Mouse (Mus musculus) liver, embryonic 11.5 days (tissue): ENCODE data around the gene Arl1. TPM values are rescaled to one million over a fixed set of nuclear protein-coding genes. Genes with fewer than 3 reads are reported as not detected.
"Not testable (repeated sequence)": the region's sequence is repeated elsewhere in the genome, so short reads cannot be mapped to it uniquely, and the experiment has no call there.

Experiments
- ATAC-seq: fragments of 200-750 bp; cut with Nextera tagmentation; replicated peaks from 2 replicates; pipeline ENCODE4 v1.8.0; 2017; ENCODE audit warnings: moderate number of reproducible peaks, mild to moderate bottlenecking, moderate TSS enrichment, moderate library complexity; ENCODE audit not compliant: low FRiP score
- DNase-seq: peaks from one replicate; pipeline ENCODE4 v3.0.0-alpha.2; 2017; ENCODE audit warnings: low spot score
- H3K27ac ChIP-seq: fragments of 300-500 bp; sonication (generic); 2 replicates; pipeline ENCODE4 v1.5.1; 2014; ENCODE audit warnings: mild to moderate bottlenecking, low read depth, low read length, control low read depth
- H3K27me3 ChIP-seq: fragments of 300-500 bp; sonication (generic); replicated peaks from 2 replicates; pipeline ENCODE4 v1.6.1; 2014; ENCODE audit warnings: low read length, mixed read lengths; ENCODE audit not compliant: control insufficient read depth, insufficient read depth
- H3K36me3 ChIP-seq: fragments of 300-500 bp; sonication (generic); 2 replicates; pipeline ENCODE4 v1.6.1; 2014; ENCODE audit warnings: mild to moderate bottlenecking, low read length, moderate library complexity, mixed read lengths; ENCODE audit not compliant: control insufficient read depth, insufficient read depth
- H3K4me1 ChIP-seq: fragments of 300-500 bp; sonication (generic); replicated peaks from 2 replicates; pipeline ENCODE4 v1.6.1; 2014; ENCODE audit warnings: low read length, mixed read lengths; ENCODE audit not compliant: control insufficient read depth, insufficient read depth
- H3K4me2 ChIP-seq: fragments of 300-500 bp; sonication (generic); 2 replicates; pipeline ENCODE4 v1.6.1; 2014; ENCODE audit warnings: mild to moderate bottlenecking, control low read depth, moderate library complexity
- H3K4me3 ChIP-seq: fragments of 300-500 bp; sonication (generic); 2 replicates; pipeline ENCODE4 v1.5.1; 2014; ENCODE audit warnings: low read depth, low read length, control low read depth
- H3K9ac ChIP-seq: fragments of 300-500 bp; sonication (generic); 2 replicates; pipeline ENCODE4 v1.6.1; 2014; ENCODE audit warnings: low read depth, low read length, control low read depth
- H3K9me3 ChIP-seq: fragments of 300-500 bp; sonication (generic); 2 replicates; pipeline ENCODE4 v1.6.1; 2016; ENCODE audit warnings: low read length, inconsistent platforms, mixed read lengths; ENCODE audit not compliant: control insufficient read depth
- WGBS: fragments of 180-500 bp; shearing (Covaris S2); extraction: QIAGEN DNeasy Blood & Tissue Kit; methylation state at CpG from one replicate; pipeline ENCODE4 v1.1.7; 2014; 5-methylcytosine and 5-hydroxymethylcytosine counted together
- polyA plus RNA-seq: library from polyadenylated mRNA; unstranded; fragments of >200 nt; fragmentation: Nextera tagmentation; extraction: Ambion mirVana; gene quantifications from 2 replicates; pipeline ENCODE4 v1.2.1, GENCODE M21; 2014

The Arl1 gene
- polyA plus RNA-seq, 1 experiment from 2014 or later = 117 TPM

GRCm38 (mm10) chr10:88780716-88781115 is 50.1 kb downstream of the Arl1 start:
- peaks cover 13% of the 10 kb centered on the region; the same call in 1 of the 2 replicates for H3K36me3 ChIP-seq
- 85% methylated on average over 4 of the region's 4 CpGs for WGBS
- no peak overlapping the region for H3K27ac ChIP-seq
- no peak overlapping the region for H3K4me2 ChIP-seq
- DNase-seq (no peak), ATAC-seq (no peak)
- no peak overlapping the region for H3K9ac ChIP-seq
- H3K4me3 ChIP-seq = no peak overlapping the region
- H3K9me3 ChIP-seq = no peaks in the 10 kb centered on the region
- no peaks in the 10 kb centered on the region for H3K27me3 ChIP-seq
- no peaks in the 10 kb centered on the region for H3K4me1 ChIP-seq

DNA sequence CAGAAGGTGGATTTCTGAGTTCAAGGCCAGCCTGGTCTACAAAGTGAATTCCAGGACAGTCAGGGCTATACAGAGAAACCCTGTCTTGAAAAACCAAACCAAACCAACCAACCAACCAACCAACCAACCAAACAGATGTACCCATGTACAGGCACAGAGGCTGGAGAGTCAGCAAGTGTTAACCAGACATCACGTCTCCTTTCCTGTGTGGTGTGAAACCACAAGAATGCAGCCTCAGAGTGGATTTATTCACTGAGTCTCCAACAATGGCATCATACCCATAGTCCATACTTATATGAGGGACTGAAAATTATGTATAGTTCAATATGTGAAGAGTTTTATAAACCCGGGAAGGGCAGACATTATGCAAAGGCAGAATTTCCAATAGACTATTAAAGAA is 52.5 kb downstream of the Arl1 start:
- not testable (repeated sequence) for H3K9ac ChIP-seq, H3K36me3 ChIP-seq, H3K4me1 ChIP-seq, H3K9me3 ChIP-seq, H3K27me3 ChIP-seq, H3K4me2 ChIP-seq, ATAC-seq, H3K4me3 ChIP-seq, H3K27ac ChIP-seq, DNase-seq
- WGBS = 81% methylated on average over 2 of the region's 2 CpGs

DNA sequence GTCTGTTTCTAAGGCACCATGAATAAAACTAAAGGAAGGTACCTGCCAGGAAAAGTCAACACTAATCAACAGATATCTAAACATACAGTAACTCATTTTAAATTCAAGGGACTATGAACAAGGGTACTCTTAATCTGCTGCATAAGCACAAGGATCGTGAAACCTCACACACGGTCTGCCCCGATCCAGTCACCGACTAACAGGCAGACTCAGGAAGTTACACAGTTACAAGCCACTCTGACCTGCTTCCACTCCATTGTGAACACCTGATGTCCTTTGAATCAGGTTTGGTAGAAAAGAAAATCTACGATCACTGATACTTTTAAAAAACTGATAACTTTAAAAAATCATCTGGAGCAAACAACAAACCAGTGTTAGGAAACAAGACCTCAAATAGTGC is 53.3 kb downstream of the Arl1 start:
- H3K4me1 ChIP-seq = no peaks in the 10 kb centered on the region
- 95% methylated on average over 5 of the region's 5 CpGs for WGBS
- no peak overlapping the region for H3K4me3 ChIP-seq
- H3K27me3 ChIP-seq = no peaks in the 10 kb centered on the region
- no peaks in the 10 kb centered on the region for H3K9me3 ChIP-seq
- DNase-seq = no peak
- no peak overlapping the region for H3K27ac ChIP-seq
- no peak overlapping the region for H3K4me2 ChIP-seq
- H3K9ac ChIP-seq = no peak overlapping the region
- ATAC-seq = no peak
- peaks cover 7% of the 10 kb centered on the region for H3K36me3 ChIP-seq

DNA sequence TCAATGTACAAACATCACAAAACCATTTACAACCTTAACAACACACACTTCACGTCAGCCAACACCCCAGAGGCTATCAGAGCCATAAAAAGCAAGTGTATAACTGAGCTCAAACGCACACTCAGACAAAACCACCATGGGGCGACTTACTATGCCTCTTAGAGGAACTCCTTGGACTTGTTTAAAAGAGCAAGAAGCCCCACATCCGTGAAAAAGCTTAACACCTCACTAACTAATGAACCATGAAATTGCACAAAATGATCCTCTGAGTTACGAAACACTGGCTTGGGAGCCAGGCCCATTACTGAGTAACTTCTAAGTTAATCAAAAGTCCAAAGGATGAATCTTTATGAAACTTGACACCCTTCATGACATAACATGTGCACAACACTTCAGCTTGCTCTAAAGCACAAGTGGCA is 53.9 kb downstream of the Arl1 start:
- 91% methylated on average over 5 of the region's 5 CpGs for WGBS
- no peak overlapping the region for H3K9ac ChIP-seq
- no peak overlapping the region for H3K4me2 ChIP-seq
- H3K27me3 ChIP-seq = no peaks in the 10 kb centered on the region
- peaks cover 7% of the 10 kb centered on the region for H3K36me3 ChIP-seq
- no peak overlapping the region for H3K4me3 ChIP-seq
- H3K4me1 ChIP-seq = no peaks in the 10 kb centered on the region
- DNase-seq (no peak), ATAC-seq (no peak)
- no peaks in the 10 kb centered on the region for H3K9me3 ChIP-seq
- no peak overlapping the region for H3K27ac ChIP-seq

GRCm38 (mm10) chr10:88793671-88794070 is 63.0 kb downstream of the Arl1 start:
- no peak overlapping the region for H3K4me2 ChIP-seq
- H3K4me1 ChIP-seq = no peaks in the 10 kb centered on the region
- H3K4me3 ChIP-seq = no peak overlapping the region
- H3K27ac ChIP-seq = no peak overlapping the region
- no peak for ATAC-seq
- no peak overlapping the region for H3K9ac ChIP-seq
- peaks cover 29% of the 10 kb centered on the region for H3K36me3 ChIP-seq
- no peaks in the 10 kb centered on the region for H3K27me3 ChIP-seq
- no peaks in the 10 kb centered on the region for H3K9me3 ChIP-seq
- no peak for DNase-seq

Other genes with a start within 250 kb of the Arl1 start
- 11.5 and 12.0 TPM in 2 replicates for gene Chpt1, start 226.8 kb upstream of the Arl1 start, polyA plus RNA-seq
- gene Mybpc1, start 125.7 kb upstream of the Arl1 start, polyA plus RNA-seq = 0.10 and 1.1 TPM in 2 replicates
- 2.1 and 3.1 TPM in 2 replicates for gene Spic, start 45.8 kb upstream of the Arl1 start, polyA plus RNA-seq
- 27.8 and 29.9 TPM in 2 replicates for gene Utp20, start 95.9 kb downstream of the Arl1 start, polyA plus RNA-seq
- gene Slc5a8, start 155.1 kb downstream of the Arl1 start, polyA plus RNA-seq = 0.04 and 0.08 TPM in 2 replicates